Mouse (Mus musculus) ES-Bruce4 (cell line): ENCODE data around the gene Rab23.

ENCODE experiments used
- CTCF ChIP-seq: IDR thresholded peaks from one replicate; pipeline ENCODE4 v1.8.1; 2011; ENCODE audit warnings: low read depth, low read length
- EP300 ChIP-seq: IDR thresholded peaks from 2 replicates; pipeline ENCODE4 v1.6.1; 2011; ENCODE audit warnings: low read depth, low read length; ENCODE audit not compliant: insufficient read depth

DNA sequence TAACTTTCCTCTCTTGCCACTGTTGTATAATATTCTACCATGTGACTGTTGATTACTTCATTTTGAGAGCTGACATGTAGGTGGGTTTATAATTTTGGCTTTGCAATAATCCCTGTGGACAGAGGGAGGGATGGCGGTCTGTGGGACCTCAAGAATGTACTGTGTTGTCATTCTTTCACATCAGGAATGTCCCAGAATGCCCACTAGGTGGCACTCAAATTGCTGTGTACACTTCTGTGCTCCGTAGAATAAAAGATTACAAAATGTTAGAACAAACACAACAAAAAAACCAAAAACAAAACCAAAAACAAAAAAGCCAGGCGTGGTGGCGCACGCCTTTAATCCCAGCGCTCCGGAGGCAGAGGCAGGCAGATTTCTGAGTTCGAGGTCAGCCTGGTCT is 35.2 kb upstream of the Rab23 start:
- TF ChIP-seq CTCF (peak; percentile 20), EP300 (no peak)
